Mouse (Mus musculus) forebrain, embryonic 16.5 days (tissue): ENCODE results near the gene Gas2l1. TPM values are rescaled to one million over a fixed set of nuclear protein-coding genes. Genes with fewer than 3 reads are reported as not detected.

Experiments
- ATAC-seq: fragments of 200-750 bp; cut with Nextera tagmentation; 2 replicates; pipeline ENCODE4 v1.8.0; 2017; ENCODE audit warnings: mild to moderate bottlenecking, moderate library complexity
- H3K27ac ChIP-seq: fragments of 300-500 bp; sonication (generic); 2 replicates; pipeline ENCODE4 v1.5.1; 2014; ENCODE audit warnings: low read length, control low read depth
- H3K27me3 ChIP-seq: fragments of 300-500 bp; sonication (generic); replicated peaks from 2 replicates; pipeline ENCODE4 v1.6.1; 2014; ENCODE audit warnings: low read length; ENCODE audit not compliant: control insufficient read depth, insufficient read depth
- H3K36me3 ChIP-seq: fragments of 300-500 bp; sonication (generic); 2 replicates; pipeline ENCODE4 v1.6.1; 2014; ENCODE audit not compliant: control insufficient read depth, insufficient read depth
- H3K4me1 ChIP-seq: fragments of 300-500 bp; sonication (generic); replicated peaks from 2 replicates; pipeline ENCODE4 v1.6.1; 2014; ENCODE audit warnings: low read length; ENCODE audit not compliant: control insufficient read depth, insufficient read depth
- H3K4me2 ChIP-seq: fragments of 300-500 bp; sonication (generic); 2 replicates; pipeline ENCODE4 v1.6.1; 2014; ENCODE audit warnings: mild to moderate bottlenecking, low read length, control low read depth
- H3K4me3 ChIP-seq: fragments of 300-500 bp; sonication (generic); replicated peaks from 2 replicates; pipeline ENCODE4 v1.5.1; 2014; ENCODE audit warnings: mild to moderate bottlenecking, low read length, control low read depth
- H3K9ac ChIP-seq: fragments of 300-500 bp; sonication (generic); replicated peaks from 2 replicates; pipeline ENCODE4 v1.6.1; 2014; ENCODE audit warnings: low read depth, low read length, control low read depth
- H3K9me3 ChIP-seq: fragments of 300-500 bp; sonication (generic); 2 replicates; pipeline ENCODE4 v1.6.1; 2016; ENCODE audit warnings: low read length; ENCODE audit not compliant: control insufficient read depth
- WGBS: fragments of 180-500 bp; shearing (Covaris S2); extraction: QIAGEN DNeasy Blood & Tissue Kit; methylation state at CpG from one replicate; pipeline ENCODE4 v1.1.7; 2014; 5-methylcytosine and 5-hydroxymethylcytosine counted together
- polyA plus RNA-seq: library from polyadenylated mRNA; unstranded; fragments of >200 nt; fragmentation: Nextera tagmentation; extraction: Ambion mirVana; gene quantifications from 2 replicates; pipeline ENCODE4 v1.2.1, GENCODE M21; 2015

Gas2l1 gene
- polyA plus RNA-seq, 1 experiment from 2014 or later: 18.4 TPM

DNA sequence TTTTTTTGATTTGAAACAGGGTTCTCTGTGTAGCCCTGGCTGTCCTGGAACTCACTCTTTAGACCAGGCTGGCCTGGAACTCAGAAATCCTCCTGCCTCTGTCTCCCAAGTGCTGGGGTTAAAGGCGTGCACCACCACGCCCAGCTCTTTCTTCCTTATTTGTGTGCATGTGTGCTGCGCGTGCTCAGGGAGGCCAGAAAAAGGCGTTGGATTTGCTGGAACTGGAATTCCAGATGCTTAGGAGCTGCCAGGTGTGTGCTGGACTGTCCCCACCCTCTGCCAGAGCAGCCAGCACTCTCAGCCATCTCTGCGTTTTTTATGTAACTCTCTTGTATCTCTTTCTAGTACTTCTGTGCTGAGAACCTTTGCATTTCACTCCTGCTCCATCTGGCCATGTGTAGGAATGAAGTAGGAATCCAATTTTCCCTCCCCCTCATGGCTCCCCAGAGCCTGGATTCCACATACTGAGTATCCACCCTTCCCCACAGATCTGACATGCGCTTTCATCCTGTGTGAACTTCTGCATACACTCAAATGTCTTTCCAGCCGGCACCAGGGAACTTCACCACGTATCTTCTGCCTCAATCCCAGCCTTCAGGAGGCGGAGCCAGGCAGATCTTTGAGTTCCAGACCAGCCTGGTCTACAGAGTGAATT, 12.8 kb downstream of the Gas2l1 start:
- H3K36me3 ChIP-seq: no peaks in the 10 kb centered on the region
- 71% methylated on average over 10 of the region's 10 CpGs for WGBS
- no peak overlapping the region for H3K4me3 ChIP-seq
- peaks cover 9% of the 10 kb centered on the region; the same call in 1 of the 2 replicates for H3K27me3 ChIP-seq
- H3K4me1 ChIP-seq: peaks cover 9% of the 10 kb centered on the region
- no peak overlapping the region for H3K9ac ChIP-seq
- no peaks in the 10 kb centered on the region for H3K9me3 ChIP-seq
- H3K27ac ChIP-seq: no peak overlapping the region
- H3K4me2 ChIP-seq: no peak overlapping the region
- no peak for ATAC-seq

DNA sequence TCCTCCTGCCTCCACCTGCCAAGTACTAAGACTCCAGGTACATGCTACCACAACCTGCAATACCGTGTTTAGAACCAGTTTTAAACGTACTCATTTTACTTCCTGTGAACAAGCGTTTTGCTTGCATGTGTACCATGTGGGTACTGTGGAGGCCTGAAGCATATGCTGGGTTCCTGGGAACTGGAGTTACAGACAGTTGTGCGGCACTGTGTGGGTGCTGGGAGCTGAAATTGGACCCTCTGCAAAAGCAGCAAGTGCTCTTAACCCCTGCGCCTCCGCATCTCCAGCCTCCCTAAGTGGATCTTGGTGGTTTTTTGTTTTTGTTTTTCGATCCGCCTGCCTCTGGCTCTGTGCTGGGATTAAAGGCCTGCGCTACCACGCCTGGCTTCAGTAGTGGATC, 13.5 kb downstream of the Gas2l1 start:
- Histone ChIP-seq H3K4me1 (peaks cover 6% of the 10 kb centered on the region), H3K9me3 (no peaks in the 10 kb centered on the region), H3K9ac (no peak overlapping the region), H3K4me3 (no peak overlapping the region), H3K36me3 (no peaks in the 10 kb centered on the region), H3K27me3 (peaks cover 3% of the 10 kb centered on the region; the same call in 1 of the 2 replicates), H3K4me2 (no peak overlapping the region), H3K27ac (no peak overlapping the region)
- WGBS: 73% methylated on average over 10 of the region's 10 CpGs
- no peak for ATAC-seq

DNA sequence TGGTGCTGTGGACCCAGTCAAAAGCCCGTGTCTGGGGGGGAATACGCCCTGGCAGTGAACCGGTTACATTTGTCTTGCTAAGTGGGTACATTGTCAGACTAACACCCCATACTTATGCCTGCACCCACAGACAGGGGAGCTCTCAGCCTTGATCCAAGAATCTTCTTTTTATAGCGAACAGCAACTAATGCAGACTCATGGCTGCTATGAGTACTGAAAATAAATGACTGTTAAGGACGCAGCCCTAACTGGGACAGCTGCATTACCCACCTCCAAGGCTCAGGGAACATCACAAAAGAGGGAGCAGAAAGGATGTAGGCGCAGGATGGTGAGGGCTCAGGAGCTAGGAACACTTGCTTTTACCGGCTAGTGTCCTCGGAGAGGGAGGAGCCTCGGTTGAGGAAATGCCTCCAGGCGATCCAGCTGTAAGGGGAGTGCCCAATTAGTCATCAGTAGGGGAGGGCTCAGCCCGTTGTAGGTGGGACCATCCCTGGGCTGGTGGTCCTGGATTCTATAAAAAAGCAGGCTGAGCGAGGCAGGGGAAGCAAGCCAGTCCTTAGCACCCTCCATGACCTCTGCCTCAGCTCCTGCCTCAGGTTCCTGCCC, 18.7 kb downstream of the Gas2l1 start:
- 0 out of 2 replicates have a peak, but pooled peaks cover 5% of the 10 kb centered on the region for H3K36me3 ChIP-seq
- 47% methylated on average over 12 of the region's 12 CpGs for WGBS
- H3K4me1 ChIP-seq: no peaks in the 10 kb centered on the region
- H3K27ac ChIP-seq: no peak overlapping the region
- no peak for ATAC-seq
- H3K4me2 ChIP-seq: no peak overlapping the region
- H3K9me3 ChIP-seq: no peaks in the 10 kb centered on the region
- no peak overlapping the region for H3K9ac ChIP-seq
- no peaks in the 10 kb centered on the region for H3K27me3 ChIP-seq
- H3K4me3 ChIP-seq: no peak overlapping the region

GRCm38 (mm10) chr11:5042645-5043381, 22.3 kb downstream of the Gas2l1 start:
- ATAC-seq: no peak
- H3K36me3 ChIP-seq: peaks cover 13% of the 10 kb centered on the region; the same call in 1 of the 2 replicates
- no peak overlapping the region for H3K4me3 ChIP-seq
- H3K4me2 ChIP-seq: no peak overlapping the region
- WGBS: 91% methylated on average over 8 of the region's 8 CpGs
- no peaks in the 10 kb centered on the region for H3K27me3 ChIP-seq
- no peak overlapping the region for H3K9ac ChIP-seq
- H3K4me1 ChIP-seq: no peaks in the 10 kb centered on the region
- H3K9me3 ChIP-seq: no peaks in the 10 kb centered on the region
- H3K27ac ChIP-seq: no peak overlapping the region

GRCm38 (mm10) chr11:5041144-5041780, 23.9 kb downstream of the Gas2l1 start:
- ATAC-seq: no peak
- Histone ChIP-seq H3K4me2 (no peak overlapping the region), H3K4me3 (no peak overlapping the region), H3K9ac (no peak overlapping the region), H3K9me3 (no peaks in the 10 kb centered on the region), H3K27me3 (no peaks in the 10 kb centered on the region), H3K4me1 (no peaks in the 10 kb centered on the region), H3K36me3 (peaks cover 20% of the 10 kb centered on the region), H3K27ac (no peak overlapping the region)
- WGBS: 85% methylated on average over 18 of the region's 18 CpGs

- Histone ChIP-seq H3K4me1 (no peaks in the 10 kb centered on the region), H3K4me3 (no peak overlapping the region), H3K4me2 (no peak overlapping the region), H3K27me3 (no peaks in the 10 kb centered on the region), H3K36me3 (peaks cover 21% of the 10 kb centered on the region), H3K9ac (no peak overlapping the region), H3K27ac (no peak overlapping the region), H3K9me3 (no peaks in the 10 kb centered on the region)
- no peak for ATAC-seq
- WGBS: 89% methylated on average over 5 of the region's 5 CpGs
Observed at GRCm38 (mm10) chr11:5040585-5040984, 24.5 kb downstream of the Gas2l1 start.

DNA sequence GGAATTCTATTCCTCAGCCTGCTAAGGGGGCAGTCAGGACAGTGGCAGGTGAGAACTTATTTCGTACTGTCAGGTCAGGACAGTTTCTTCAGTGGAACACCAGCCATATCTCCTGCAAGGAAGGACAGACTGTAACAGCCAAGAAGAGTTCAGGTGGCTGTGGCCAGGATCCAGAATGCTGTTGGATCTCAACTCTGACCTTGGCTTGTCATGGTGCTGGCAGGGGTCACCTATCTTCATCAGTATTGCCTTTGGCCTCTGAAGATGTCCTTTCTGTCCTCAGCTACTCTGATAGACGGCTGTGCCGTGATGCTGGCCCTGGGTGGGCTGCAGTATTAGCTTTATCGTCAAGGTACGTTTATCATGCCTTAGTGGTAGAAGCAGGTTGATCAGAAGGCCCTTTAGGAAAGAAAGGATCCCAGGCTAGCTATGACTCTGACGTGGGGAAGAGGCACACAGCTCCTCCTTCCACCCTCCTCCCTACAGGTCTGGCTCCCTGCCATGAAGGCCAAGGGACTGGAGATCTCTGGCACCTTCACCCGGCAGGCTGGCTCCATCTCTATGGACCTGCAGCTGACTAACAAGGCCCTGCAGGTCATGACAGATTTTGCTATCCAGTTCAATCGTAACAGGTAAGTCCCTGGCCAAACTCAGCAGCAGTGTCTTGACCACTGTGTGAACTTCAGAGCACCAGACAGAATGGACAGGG, 27.8 kb downstream of the Gas2l1 start:
- Histone ChIP-seq H3K9me3 (no peaks in the 10 kb centered on the region), H3K27me3 (no peaks in the 10 kb centered on the region), H3K27ac (no peak overlapping the region), H3K4me3 (no peak overlapping the region), H3K4me1 (no peaks in the 10 kb centered on the region; the same call in 1 of the 2 replicates), H3K9ac (no peak overlapping the region), H3K4me2 (no peak overlapping the region), H3K36me3 (peaks cover 32% of the 10 kb centered on the region)
- no peak for ATAC-seq
- WGBS: 77% methylated on average over 8 of the region's 8 CpGs

GRCm38 (mm10) chr11:5035421-5035820, 29.7 kb downstream of the Gas2l1 start:
- H3K4me3 ChIP-seq: no peak overlapping the region
- H3K27ac ChIP-seq: no peak overlapping the region
- H3K36me3 ChIP-seq: peaks cover 40% of the 10 kb centered on the region
- H3K4me2 ChIP-seq: no peak overlapping the region
- no peaks in the 10 kb centered on the region; the same call in 1 of the 2 replicates for H3K4me1 ChIP-seq
- WGBS: 81% methylated on average over 4 of the region's 4 CpGs
- H3K9ac ChIP-seq: no peak overlapping the region
- no peak for ATAC-seq
- no peaks in the 10 kb centered on the region for H3K27me3 ChIP-seq
- no peaks in the 10 kb centered on the region for H3K9me3 ChIP-seq
